Mouse (Mus musculus) CH12.LX (cell line): ENCODE measurements around the gene Med18. TPM values are rescaled to one million over a fixed set of nuclear protein-coding genes. Genes with fewer than 3 reads are reported as not detected.

ENCODE experiments used
- DNase-seq: peaks from one replicate; pipeline ENCODE4 v3.0.0-alpha.2; 2013; ENCODE audit errors: extremely low read depth
- H3K27ac ChIP-seq: 2 replicates; pipeline ENCODE4 v1.5.1; 2012; ENCODE audit warnings: low read depth, mild to moderate bottlenecking, control low read depth, moderate library complexity; ENCODE audit not compliant: insufficient read depth
- H3K27me3 ChIP-seq: replicated peaks from 2 replicates; pipeline ENCODE3; 2012; ENCODE audit warnings: inconsistent platforms
- H3K36me3 ChIP-seq, 2 experiments: replicated peaks in 1 of 2; 2 replicates each; pipeline versions ENCODE3 to v1.6.1; 2012; ENCODE audit warnings: inconsistent platforms in 1 of 2, low read length in 1 of 2, mild to moderate bottlenecking in 1 of 2, mixed read lengths in 1 of 2, moderate library complexity in 1 of 2; ENCODE audit not compliant: control insufficient read depth in 1 of 2, insufficient read depth in 1 of 2
- H3K4me1 ChIP-seq, 2 experiments: 2 replicates each; pipeline ENCODE4 v1.6.1; 2012; ENCODE audit warnings: inconsistent platforms in 1 of 2, moderate library complexity in 1 of 2; ENCODE audit not compliant: insufficient read depth in 2 of 2, control insufficient read depth in 1 of 2
- H3K4me2 ChIP-seq: 2 replicates; pipeline ENCODE4 v1.6.1; 2012; ENCODE audit warnings: low read depth, mild to moderate bottlenecking, control low read depth; ENCODE audit not compliant: poor library complexity, insufficient read depth, severe bottlenecking
- H3K4me3 ChIP-seq, 3 experiments: fragments of 150-350 bp in 1 of 3; sonication (generic) in 1 of 3; replicated peaks in 1 of 3; 2 replicates each; pipeline versions ENCODE3 to v1.5.1; 2011 to 2012; ENCODE audit warnings: low read depth in 2 of 3, low read length in 2 of 3, mild to moderate bottlenecking in 2 of 3, moderate library complexity in 2 of 3, control low read depth in 1 of 3, improper control_type of control experiment in 1 of 3, inconsistent platforms in 1 of 3, mixed read lengths in 1 of 3; ENCODE audit not compliant: poor library complexity in 1 of 3
- H3K79me2 ChIP-seq: replicated peaks from 2 replicates; pipeline ENCODE4 v1.6.1; 2012; ENCODE audit warnings: mild to moderate bottlenecking, moderate library complexity; ENCODE audit not compliant: control insufficient read depth, poor library complexity, insufficient read depth, severe bottlenecking; ENCODE audit errors: extremely low read depth
- H3K9ac ChIP-seq: 2 replicates; pipeline ENCODE4 v1.6.1; 2012; ENCODE audit warnings: low read depth, mild to moderate bottlenecking, control low read depth, moderate library complexity; ENCODE audit not compliant: insufficient read depth
- H3K9me3 ChIP-seq: replicated peaks from 2 replicates; pipeline ENCODE3; 2012; ENCODE audit warnings: low read length, inconsistent platforms, mixed read lengths
- CHD1 ChIP-seq: IDR thresholded peaks from 2 replicates; pipeline ENCODE4 v1.6.1; 2012; ENCODE audit warnings: low read depth, low read length, improper control_type of control experiment, inconsistent platforms
- CHD2 ChIP-seq: IDR thresholded peaks from 2 replicates; pipeline ENCODE4 v1.6.1; 2011; ENCODE audit warnings: low read length, improper control_type of control experiment
- CTCF ChIP-seq, 2 experiments: IDR thresholded peaks in 1 of 2; conservative IDR thresholded peaks in 1 of 2; 2 replicates each; pipeline ENCODE4 v1.5.1; 2011 to 2012; ENCODE audit warnings: low read depth in 2 of 2, low read length in 2 of 2, improper control_type of control experiment in 1 of 2, inconsistent platforms in 1 of 2, mild to moderate bottlenecking in 1 of 2, moderate library complexity in 1 of 2
- E2F4 ChIP-seq: IDR thresholded peaks from 2 replicates; pipeline ENCODE4 v1.6.1; 2011; ENCODE audit warnings: low read depth, low read length, improper control_type of control experiment; ENCODE audit not compliant: insufficient replicate concordance
- ELF1 ChIP-seq: IDR thresholded peaks from 2 replicates; pipeline ENCODE4 v1.6.1; 2014; ENCODE audit warnings: low read depth, mild to moderate bottlenecking, inconsistent platforms, low read length, improper control_type of control experiment
- EP300 ChIP-seq: IDR thresholded peaks from 2 replicates; pipeline ENCODE4 v1.6.1; 2011; ENCODE audit warnings: low read length, improper control_type of control experiment
- ETS1 ChIP-seq: conservative IDR thresholded peaks from 2 replicates; pipeline ENCODE4 v1.6.1; 2012; ENCODE audit warnings: low read depth, mild to moderate bottlenecking, inconsistent platforms, low read length, improper control_type of control experiment, moderate library complexity
- GABPA ChIP-seq: IDR thresholded peaks from 2 replicates; pipeline ENCODE4 v1.6.1; 2012; ENCODE audit warnings: low read depth, low read length, improper control_type of control experiment, inconsistent platforms; ENCODE audit not compliant: insufficient replicate concordance
- HCFC1 ChIP-seq: IDR thresholded peaks from 2 replicates; pipeline ENCODE4 v1.6.1; 2012; ENCODE audit warnings: low read depth, mild to moderate bottlenecking, inconsistent platforms, low read length, improper control_type of control experiment
- IRF4 ChIP-seq: IDR thresholded peaks from 2 replicates; pipeline ENCODE4 v1.6.1; 2014; ENCODE audit warnings: low read depth, mild to moderate bottlenecking, inconsistent platforms, low read length, improper control_type of control experiment
- JUND ChIP-seq: conservative IDR thresholded peaks from 2 replicates; pipeline ENCODE4 v1.6.1; 2011; ENCODE audit warnings: low read depth, low read length, improper control_type of control experiment
- KAT2A ChIP-seq: IDR thresholded peaks from 2 replicates; pipeline ENCODE4 v1.6.1; 2012; ENCODE audit warnings: low read length, improper control_type of control experiment, inconsistent platforms; ENCODE audit not compliant: insufficient replicate concordance
- MEF2A ChIP-seq: IDR thresholded peaks from 2 replicates; pipeline ENCODE4 v1.6.1; 2014; ENCODE audit warnings: low read depth, mild to moderate bottlenecking, inconsistent platforms, low read length, improper control_type of control experiment, borderline replicate concordance
- NELFE ChIP-seq: IDR thresholded peaks from 2 replicates; pipeline ENCODE4 v1.6.1; 2011; ENCODE audit warnings: low read depth, low read length, improper control_type of control experiment
- POLR2A ChIP-seq: IDR thresholded peaks from 2 replicates; pipeline ENCODE4 v1.6.1; 2011; ENCODE audit warnings: low read depth, mild to moderate bottlenecking, improper control_type of control experiment, low read length
- RAD21 ChIP-seq: IDR thresholded peaks from 2 replicates; pipeline ENCODE4 v1.6.1; 2011; ENCODE audit warnings: low read depth, mild to moderate bottlenecking, low read length, improper control_type of control experiment, moderate library complexity
- RCOR1 ChIP-seq: conservative IDR thresholded peaks from 2 replicates; pipeline ENCODE4 v1.6.1; 2012; ENCODE audit warnings: low read depth, mild to moderate bottlenecking, inconsistent platforms, low read length, improper control_type of control experiment
- SMC3 ChIP-seq: IDR thresholded peaks from 2 replicates; pipeline ENCODE4 v1.6.1; 2011; ENCODE audit warnings: low read depth, low read length, improper control_type of control experiment
- TCF12 ChIP-seq: IDR thresholded peaks from 2 replicates; pipeline ENCODE4 v1.6.1; 2014; ENCODE audit warnings: low read depth, mild to moderate bottlenecking, inconsistent platforms, low read length, improper control_type of control experiment
- UBTF ChIP-seq: IDR thresholded peaks from 2 replicates; pipeline ENCODE4 v1.6.1; 2012; ENCODE audit warnings: low read depth, mild to moderate bottlenecking, inconsistent platforms, low read length, improper control_type of control experiment, moderate library complexity
- USF1 ChIP-seq: IDR thresholded peaks from 2 replicates; pipeline ENCODE4 v1.6.1; 2014; ENCODE audit warnings: low read depth, mild to moderate bottlenecking, inconsistent platforms, low read length, improper control_type of control experiment
- ZMIZ1 ChIP-seq: IDR thresholded peaks from 2 replicates; pipeline ENCODE4 v1.6.1; 2012; ENCODE audit warnings: low read depth, mild to moderate bottlenecking, inconsistent platforms, low read length, improper control_type of control experiment
- ZNF384 ChIP-seq: IDR thresholded peaks from 2 replicates; pipeline ENCODE4 v1.6.1; 2012; ENCODE audit warnings: low read depth, low read length, improper control_type of control experiment, inconsistent platforms
- dilution Hi-C: fragments of 300-500 bp; cut with MboI; formaldehyde crosslinking; loops from 2 replicates; pipeline ENCODE4 v1.14.3; 2020; ENCODE audit warnings: low sequenced_read_pairs; ENCODE audit not compliant: extremely low pct_unique_long_range_greater_than_20kb, extremely low pct_ligation_motif_present
- in situ Hi-C: fragments of 300-500 bp; cut with MboI; formaldehyde crosslinking; loops from 3 replicates; pipeline ENCODE4 v1.14.3; 2019; ENCODE audit warnings: low sequenced_read_pairs, low pct_ligation_motif_present, low pct_unique_long_range_greater_than_20kb, mixed read lengths
- polyA plus RNA-seq: library from polyadenylated mRNA; unstranded; fragments of >175 nt; gene quantifications from 2 replicates; pipeline ENCODE4 v1.2.1, GENCODE M21; 2012; ENCODE audit warnings: low read depth; ENCODE audit not compliant: insufficient read length
- total RNA-seq, 2 experiments: library from RNA; depleted of rRNA; stranded (reverse); fragments of 300-350 nt in 1 of 2; fragments of >200 nt in 1 of 2; gene quantifications; 2 replicates each; pipeline ENCODE4 v1.2.3; 2012 to 2014

Gene Med18
- total and polyA plus RNA-seq, 3 experiments: 12.7 to 17.6 (median 15.5) TPM

- Histone ChIP-seq H3K9ac (no peak overlapping the region), H3K9me3 (no peaks in the 10 kb centered on the region), H3K27me3 (no peaks in the 10 kb centered on the region), H3K4me3 (no peak overlapping the region), H3K27ac (no peak overlapping the region), H3K4me2 (no peak overlapping the region), H3K79me2 (peaks cover 72% of the 10 kb centered on the region), H3K4me1 (peaks cover 11 to 45% of the 10 kb centered on the region in 2 experiments), H3K36me3 (peaks cover 54 to 83% of the 10 kb centered on the region in 2 experiments)
- DNase-seq: no peak
- TF ChIP-seq E2F4: no peak
- TF ChIP-seq CHD2: no peak
- TF ChIP-seq GABPA: no peak
- TF ChIP-seq HCFC1: no peak
- TF ChIP-seq CHD1: no peak
- no peak for TF ChIP-seq MEF2A
- TF ChIP-seq IRF4: no peak
- no peak for TF ChIP-seq ELF1
- no peak for TF ChIP-seq SMC3
- TF ChIP-seq CTCF (conservative IDR thresholded peaks at IDR 0.05 in 1 of 2, IDR thresholded peaks at IDR 0.05 in 1 of 2; ENCODE audit: low read depth in 2 of 2, low read length in 2 of 2): no peak
- no peak for TF ChIP-seq RCOR1
- no peak for TF ChIP-seq ETS1
- dilution Hi-C loops (no loop called here), in situ Hi-C loops (loop anchor here (25.0 kb wide), 2 partner anchors 191 to 416 kb away; partner anchors contain the start of genes Epb41 and Rab42)
Measured at GRCm38 (mm10) chr4:132503344-132503743, 39.6 kb upstream of the Med18 start.

- Histone ChIP-seq H3K27ac (no peak overlapping the region), H3K79me2 (peaks cover 57% of the 10 kb centered on the region), H3K4me1 (peaks cover 13 to 38% of the 10 kb centered on the region in 2 experiments), H3K36me3 (peaks cover 70 to 87% of the 10 kb centered on the region in 2 experiments), H3K27me3 (no peaks in the 10 kb centered on the region), H3K9ac (no peak overlapping the region), H3K4me2 (no peak overlapping the region), H3K4me3 (no peak overlapping the region), H3K9me3 (no peaks in the 10 kb centered on the region)
- dilution Hi-C loops (no loop called here), in situ Hi-C loops (loop anchor here (25.0 kb wide), 2 partner anchors 189 to 414 kb away; partner anchors contain the start of genes Epb41 and Rab42)
- DNase-seq: no peak
- TF ChIP-seq IRF4: no peak
- TF ChIP-seq RAD21: no peak
- no peak for TF ChIP-seq JUND
- no peak for TF ChIP-seq ZNF384
- TF ChIP-seq GABPA: no peak
- TF ChIP-seq ZMIZ1: no peak
- TF ChIP-seq HCFC1: no peak
- TF ChIP-seq CTCF (conservative IDR thresholded peaks at IDR 0.05 in 1 of 2, IDR thresholded peaks at IDR 0.05 in 1 of 2; ENCODE audit: low read depth in 2 of 2, low read length in 2 of 2): no peak
- TF ChIP-seq EP300: no peak
- TF ChIP-seq POLR2A: no peak
- TF ChIP-seq MEF2A: no peak
- no peak for TF ChIP-seq NELFE
- no peak for TF ChIP-seq USF1
- no peak for TF ChIP-seq TCF12
- no peak for TF ChIP-seq KAT2A
- TF ChIP-seq UBTF: no peak
- TF ChIP-seq SMC3: no peak
Measured at GRCm38 (mm10) chr4:132501639-132502038, 37.9 kb upstream of the Med18 start.
